ENCODE assay signal across 11 mouse cellular contexts in the genomic region with DNA sequence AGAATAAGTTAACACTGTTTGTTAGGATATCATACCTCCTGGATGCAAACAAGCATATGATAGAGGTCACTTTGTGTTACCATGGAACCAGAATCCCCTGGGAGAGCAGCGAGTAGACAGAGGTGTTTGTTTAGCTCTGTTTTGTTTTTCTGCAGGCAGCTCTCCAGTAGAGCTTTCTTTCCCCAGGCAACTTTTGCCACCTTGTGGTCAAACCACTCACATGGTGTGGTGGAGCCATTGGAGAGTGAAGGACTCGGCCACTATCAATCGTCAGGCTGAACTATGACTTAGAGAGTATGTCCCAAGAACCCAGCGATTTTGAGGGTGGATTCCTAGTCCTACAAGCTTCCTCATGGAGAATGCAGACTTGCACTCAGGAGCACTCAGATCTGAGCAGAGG.
DNase-seq lines count a peak whose midpoint lies in the region; ATAC-seq and TF ChIP-seq lines count a peak whose summit lies in the region.
"Had no signal": no experiment of that assay in that cellular context is flagged by ENCODE, and none has a peak within 500 bp of the region (broad histone marks: within the 10 kb centered on the region; RNA-seq: fewer than 3 reads in every experiment).

No protein-coding gene starts in this region.

- no peak for ATAC-seq in intestine, postnatal 0 days
- ATAC-seq in intestine, embryonic 16.5 days: no peak
- ATAC-seq in limb, embryonic 14.5 days (ENCODE audit: low FRiP score, low read depth): peak; percentile 19; the same call in 1 of the 2 replicates
- no peak for ATAC-seq in erythroblast, adult 5-6 weeks (replicated peaks; ENCODE audit: low FRiP score, poor library complexity, severe bottlenecking)
- ATAC-seq: intestine, embryonic 15.5 days had no signal

- H3K36me3 ChIP-seq in intestine, postnatal 0 days (ENCODE audit: control insufficient read depth, insufficient read depth): no peaks in the 10 kb centered on the region
- no peaks in the 10 kb centered on the region for H3K36me3 ChIP-seq in intestine, embryonic 16.5 days (ENCODE audit: control insufficient read depth, insufficient read depth, low read length)
- H3K36me3 ChIP-seq in limb, embryonic 14.5 days (ENCODE audit: control insufficient read depth, insufficient read depth, low read length): no peaks in the 10 kb centered on the region
- H3K36me3 ChIP-seq: intestine, embryonic 15.5 days; limb, embryonic 12.5 days had no signal

- H3K9ac ChIP-seq in intestine, postnatal 0 days (ENCODE audit: low read depth, low read length): no peak overlapping the region
- no peak overlapping the region for H3K9ac ChIP-seq in intestine, embryonic 16.5 days (ENCODE audit: low read depth, low read length)
- no peak overlapping the region for H3K9ac ChIP-seq in limb, embryonic 14.5 days (ENCODE audit: low read depth, low read length, severe bottlenecking)
- H3K9ac ChIP-seq: intestine, embryonic 15.5 days; limb, embryonic 12.5 days had no signal

- no peaks in the 10 kb centered on the region for H3K27me3 ChIP-seq in intestine, postnatal 0 days (replicated peaks; ENCODE audit: control insufficient read depth, insufficient read depth, low read length)
- H3K27me3 ChIP-seq in intestine, embryonic 16.5 days (replicated peaks; ENCODE audit: control insufficient read depth, insufficient read depth, low read length): no peaks in the 10 kb centered on the region
- no peaks in the 10 kb centered on the region for H3K27me3 ChIP-seq in limb, embryonic 14.5 days (ENCODE audit: control insufficient read depth, insufficient read depth, low read length)
- H3K27me3 ChIP-seq: intestine, embryonic 15.5 days; limb, embryonic 12.5 days had no signal

- H3K9me3 ChIP-seq in intestine, postnatal 0 days (ENCODE audit: control insufficient read depth): no peaks in the 10 kb centered on the region
- H3K9me3 ChIP-seq in intestine, embryonic 16.5 days (ENCODE audit: control insufficient read depth, low read length): no peaks in the 10 kb centered on the region
- H3K9me3 ChIP-seq in limb, embryonic 14.5 days (ENCODE audit: control insufficient read depth, low read length): no peaks in the 10 kb centered on the region
- H3K9me3 ChIP-seq: intestine, embryonic 15.5 days; limb, embryonic 12.5 days had no signal

- no peak for TF ChIP-seq POLR2A in limb, embryonic 14.5 days (IDR thresholded peaks at IDR 0.05; ENCODE audit: borderline replicate concordance, extremely low read depth, insufficient read depth, insufficient read length)

- H3K4me2 ChIP-seq in intestine, postnatal 0 days (replicated peaks; ENCODE audit: low read depth): no peak overlapping the region
- H3K4me2 ChIP-seq in intestine, embryonic 16.5 days (ENCODE audit: low read depth, low read length): no peak overlapping the region
- H3K4me2 ChIP-seq in limb, embryonic 14.5 days (replicated peaks; ENCODE audit: low read depth, low read length, severe bottlenecking): no peak overlapping the region
- H3K4me2 ChIP-seq: intestine, embryonic 15.5 days; limb, embryonic 12.5 days had no signal

- H3K4me3 ChIP-seq in intestine, postnatal 0 days (ENCODE audit: low read depth, low read length): no peak overlapping the region
- no peak overlapping the region for H3K4me3 ChIP-seq in intestine, embryonic 16.5 days (ENCODE audit: low read length)
- H3K4me3 ChIP-seq in limb, embryonic 14.5 days (replicated peaks; ENCODE audit: low read length): no peak overlapping the region
- H3K4me3 ChIP-seq: intestine, embryonic 15.5 days; limb, embryonic 12.5 days; myocyte had no signal

- DNase-seq in NIH3T3 (ENCODE audit: low read depth) (peak; percentile 43), adipocyte (ENCODE audit: low spot score) (peak; percentile 23)
- peak; percentile 57 for DNase-seq in limb, embryonic 14.5 days (ENCODE audit: low spot score)
- DNase-seq in lung, postnatal 14 days: no peak
- DNase-seq: cerebellum, adult 9-11 months had no signal

- H3K27ac ChIP-seq in intestine, postnatal 0 days (ENCODE audit: low read depth, low read length): no peak overlapping the region
- no peak overlapping the region for H3K27ac ChIP-seq in intestine, embryonic 16.5 days (ENCODE audit: low read length)
- no peak overlapping the region for H3K27ac ChIP-seq in limb, embryonic 14.5 days (replicated peaks; ENCODE audit: low read depth, low read length)
- H3K27ac ChIP-seq: intestine, embryonic 15.5 days; limb, embryonic 12.5 days had no signal

- peak; percentile 46 for TF ChIP-seq CTCF in intestine, postnatal 0 days (IDR thresholded peaks at IDR 0.05; ENCODE audit: low read depth)

- H3K4me1 ChIP-seq in intestine, postnatal 0 days (replicated peaks; ENCODE audit: control insufficient read depth, insufficient read depth, low read length): no peaks in the 10 kb centered on the region
- H3K4me1 ChIP-seq in intestine, embryonic 16.5 days (ENCODE audit: control insufficient read depth, insufficient read depth, low read length): no peaks in the 10 kb centered on the region
- H3K4me1 ChIP-seq in limb, embryonic 14.5 days (ENCODE audit: control insufficient read depth, insufficient read depth, low read length): peaks cover 26% of the 10 kb centered on the region
- H3K4me1 ChIP-seq: intestine, embryonic 15.5 days had no signal

- 43% methylated on average over 4 of the region's 4 CpGs for WGBS in intestine, postnatal 0 days
- 47% methylated on average over 4 of the region's 4 CpGs for WGBS in intestine, embryonic 16.5 days
- WGBS in limb, embryonic 14.5 days: 30% methylated on average over 4 of the region's 4 CpGs
